Mouse (Mus musculus) forebrain, embryonic 13.5 days (tissue): ENCODE measurements at regions not wholly inside any gene's neighbourhood (a gene's known extent, or its start where the extent isn't known, plus 50 kb on each side); places are given as distances from the start of the nearest gene placed in this dataset.

Experiments used
- ATAC-seq: fragments of 200-750 bp; cut with Nextera tagmentation; 2 replicates; pipeline ENCODE4 v1.8.0; 2017
- H3K27ac ChIP-seq: fragments of 300-500 bp; sonication (generic); 2 replicates; pipeline ENCODE4 v1.5.1; 2015; ENCODE audit warnings: inconsistent platforms, mild to moderate bottlenecking, moderate library complexity
- H3K27me3 ChIP-seq: fragments of 300-500 bp; sonication (generic); 2 replicates; pipeline ENCODE4 v1.6.1; 2015; ENCODE audit warnings: mild to moderate bottlenecking, inconsistent platforms
- H3K36me3 ChIP-seq: fragments of 300-500 bp; sonication (generic); 2 replicates; pipeline ENCODE4 v1.6.1; 2015; ENCODE audit warnings: mild to moderate bottlenecking, inconsistent platforms; ENCODE audit not compliant: poor library complexity, severe bottlenecking
- H3K4me1 ChIP-seq: fragments of 300-500 bp; sonication (generic); 2 replicates; pipeline ENCODE4 v1.6.1; 2015; ENCODE audit warnings: inconsistent platforms
- H3K4me2 ChIP-seq: fragments of 300-500 bp; sonication (generic); 2 replicates; pipeline ENCODE4 v1.6.1; 2015; ENCODE audit warnings: inconsistent platforms, mild to moderate bottlenecking, moderate library complexity
- H3K4me3 ChIP-seq: fragments of 300-500 bp; sonication (generic); 2 replicates; pipeline ENCODE4 v1.5.1; 2015; ENCODE audit warnings: mild to moderate bottlenecking, inconsistent platforms
- H3K9ac ChIP-seq: fragments of 300-500 bp; sonication (generic); 2 replicates; pipeline ENCODE4 v1.6.1; 2015; ENCODE audit warnings: mild to moderate bottlenecking, inconsistent platforms
- H3K9me3 ChIP-seq: fragments of 300-500 bp; sonication (generic); replicated peaks from 2 replicates; pipeline ENCODE4 v1.6.1; 2016; ENCODE audit warnings: inconsistent platforms
- whole genome bisulfite sequencing: fragments of 180-500 bp; shearing (Covaris S2); methylation state at CpG from one replicate; pipeline ENCODE4 v1.1.7; 2015; 5-methylcytosine and 5-hydroxymethylcytosine counted together

DNA sequence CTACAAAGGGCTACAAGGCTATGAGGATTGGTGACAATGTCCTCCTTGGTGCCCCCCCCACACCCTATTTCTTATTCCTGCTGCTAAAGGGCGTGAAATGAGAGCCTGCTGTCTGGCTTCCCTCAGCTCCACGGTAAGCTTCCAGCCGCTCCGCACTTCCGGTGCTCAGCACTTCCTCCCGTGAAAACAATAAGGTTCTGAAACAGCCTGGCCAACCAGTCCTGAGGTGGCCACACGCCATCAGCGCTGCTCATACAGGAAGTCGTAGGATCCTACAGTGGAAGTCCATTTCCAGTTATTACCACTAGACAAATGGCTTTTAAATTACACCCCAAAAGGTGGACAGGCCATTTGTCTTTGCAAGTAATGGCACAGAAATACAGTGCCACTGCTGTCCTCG is 188.8 kb upstream of the Six2 start:
- 78% methylated on average over 10 of the region's 10 CpGs for WGBS
- peaks cover 34% of the 10 kb centered on the region for H3K4me1 ChIP-seq
- H3K4me3 ChIP-seq: no peak overlapping the region

DNA sequence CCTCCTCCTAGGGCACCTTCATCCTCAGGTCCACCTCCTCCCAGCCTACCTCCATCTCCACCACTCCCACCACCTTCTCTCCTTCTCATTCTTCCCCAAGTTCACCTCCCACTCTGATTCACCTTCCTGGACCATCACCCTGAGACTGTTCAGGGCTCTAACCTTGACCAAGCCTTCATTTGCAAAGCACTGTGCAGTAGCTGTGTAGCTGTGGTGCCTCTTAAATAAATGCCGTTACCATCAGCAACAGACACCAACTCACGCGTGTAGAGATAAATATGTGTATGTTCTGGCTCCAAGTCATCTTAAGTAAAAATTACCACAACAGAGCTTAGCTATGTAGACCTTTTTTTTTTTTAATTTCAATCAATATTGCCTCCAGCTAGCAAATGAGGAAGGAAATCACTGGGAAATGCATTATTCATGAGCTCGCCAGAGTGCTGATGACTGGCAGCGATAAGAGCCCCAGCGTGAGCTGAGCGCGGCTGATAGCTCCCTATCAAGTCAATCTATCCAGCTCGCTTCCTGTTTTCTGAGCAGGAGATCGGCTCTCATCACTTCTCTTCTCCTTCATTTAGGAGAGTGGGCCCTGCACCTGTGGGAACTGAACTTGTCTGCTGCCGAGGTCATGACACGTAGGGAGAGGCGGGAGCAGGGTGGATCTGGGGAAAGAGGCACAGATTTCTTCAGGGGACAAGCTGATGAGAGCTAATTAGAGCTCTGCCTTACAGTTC is 185.9 kb upstream of the Six2 start:
- WGBS: 9% methylated on average over 13 of the region's 13 CpGs
- H3K4me3 ChIP-seq: peak overlapping the region; percentile 29
- ATAC-seq: peak; percentile 88
- peak overlapping the region; percentile 60 for H3K4me2 ChIP-seq
- no peaks in the 10 kb centered on the region for H3K9me3 ChIP-seq
- H3K27me3 ChIP-seq: no peaks in the 10 kb centered on the region; the same call in 1 of the 2 replicates
- H3K36me3 ChIP-seq: no peaks in the 10 kb centered on the region
- peaks cover 28% of the 10 kb centered on the region for H3K4me1 ChIP-seq
- peak overlapping the region; percentile 47; the same call in 1 of the 2 replicates for H3K9ac ChIP-seq
- peak overlapping the region; percentile 66 for H3K27ac ChIP-seq

More for the DNA sequence above, 188.8 kb upstream of the Six2 start:
- H3K9me3 ChIP-seq: no peaks in the 10 kb centered on the region
- no peak overlapping the region for H3K9ac ChIP-seq
- H3K27me3 ChIP-seq: peaks cover 3% of the 10 kb centered on the region; the same call in 1 of the 2 replicates
- no peak overlapping the region for H3K27ac ChIP-seq
- no peak overlapping the region for H3K4me2 ChIP-seq
- no peaks in the 10 kb centered on the region for H3K36me3 ChIP-seq
- ATAC-seq: no peak

DNA sequence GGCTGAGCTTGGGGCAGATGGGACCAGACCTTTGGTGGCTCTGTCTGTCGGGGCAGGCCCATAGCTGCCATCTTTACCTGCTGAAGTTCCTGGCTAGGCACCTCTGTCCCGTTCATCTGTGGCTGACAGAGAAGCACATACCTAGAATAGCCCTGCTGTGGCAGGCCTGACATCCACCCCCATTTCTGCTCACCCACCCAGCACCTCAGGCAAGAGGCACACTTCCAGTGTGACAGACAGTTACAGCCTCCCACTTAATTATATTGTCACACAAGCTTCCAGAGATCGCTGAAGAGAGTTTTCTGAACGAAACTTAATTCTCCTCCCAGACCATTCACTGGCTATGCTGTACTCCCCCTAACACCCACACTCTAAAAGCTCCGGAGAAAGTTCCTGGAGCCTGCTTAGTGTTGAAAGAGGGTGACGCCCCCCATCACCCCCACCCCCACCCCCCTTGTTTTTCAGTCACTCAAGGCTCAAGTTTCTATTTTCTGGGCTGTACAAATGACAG is 184.9 kb upstream of the Six2 start:
- ATAC-seq: no peak
- 54% methylated on average over 6 of the region's 6 CpGs for WGBS
- Histone ChIP-seq H3K27ac (no peak overlapping the region), H3K36me3 (no peaks in the 10 kb centered on the region), H3K27me3 (peaks cover 1% of the 10 kb centered on the region; the same call in 1 of the 2 replicates), H3K4me2 (no peak overlapping the region), H3K9me3 (no peaks in the 10 kb centered on the region), H3K9ac (no peak overlapping the region), H3K4me3 (no peak overlapping the region), H3K4me1 (peaks cover 36% of the 10 kb centered on the region)

DNA sequence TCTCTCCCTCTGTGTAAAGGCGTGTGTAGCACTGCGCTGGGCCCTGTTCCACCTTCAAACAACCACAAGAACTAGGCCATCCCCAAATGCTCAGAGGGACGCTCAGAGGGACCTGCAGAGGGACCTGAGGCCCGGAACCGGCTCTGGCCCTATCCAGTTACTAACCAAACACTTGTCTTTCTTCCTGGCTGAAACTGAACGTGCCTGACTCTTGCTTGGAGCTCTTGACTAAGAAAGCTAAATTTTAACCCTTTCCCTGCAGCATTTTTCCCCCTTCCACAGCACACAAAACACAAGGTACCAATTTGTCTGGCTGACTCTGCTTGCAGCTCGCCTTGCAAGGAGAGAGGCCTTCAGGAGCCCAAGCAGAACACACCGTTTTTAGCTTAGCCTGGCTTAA is 182.3 kb upstream of the Six2 start:
- Histone ChIP-seq H3K36me3 (no peaks in the 10 kb centered on the region), H3K9ac (no peak overlapping the region), H3K4me2 (no peak overlapping the region), H3K4me1 (peaks cover 36% of the 10 kb centered on the region), H3K4me3 (no peak overlapping the region), H3K9me3 (no peaks in the 10 kb centered on the region), H3K27ac (no peak overlapping the region), H3K27me3 (peaks cover 5% of the 10 kb centered on the region; the same call in 1 of the 2 replicates)
- no peak for ATAC-seq
- 69% methylated on average over 8 of the region's 8 CpGs for WGBS

DNA sequence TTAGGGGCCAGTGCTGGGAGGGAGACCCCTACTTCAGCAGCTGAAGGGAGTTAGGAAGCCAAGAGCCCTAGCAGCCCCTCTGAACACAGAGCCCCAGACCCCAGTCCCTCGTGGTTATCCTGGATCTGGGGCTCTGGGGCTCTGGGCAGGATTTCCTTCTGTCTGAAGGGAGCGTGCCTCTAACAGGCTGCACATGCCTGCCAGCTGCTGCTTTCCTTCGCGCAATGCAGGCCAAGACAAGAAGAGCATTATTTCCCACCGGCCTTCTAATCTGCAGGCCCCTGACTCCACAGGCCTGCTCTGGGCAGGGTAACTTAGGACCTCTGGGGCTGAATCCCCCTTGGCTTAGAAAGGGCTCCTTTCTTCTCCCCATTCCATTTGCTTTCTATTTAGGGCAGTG is 181.1 kb upstream of the Six2 start:
- Histone ChIP-seq H3K4me1 (peaks cover 30% of the 10 kb centered on the region), H3K27ac (no peak overlapping the region; the same call in 1 of the 2 replicates), H3K36me3 (no peaks in the 10 kb centered on the region), H3K9me3 (no peaks in the 10 kb centered on the region), H3K27me3 (peaks cover 5% of the 10 kb centered on the region; the same call in 1 of the 2 replicates), H3K9ac (no peak overlapping the region), H3K4me3 (no peak overlapping the region), H3K4me2 (no peak overlapping the region)
- no peak for ATAC-seq
- WGBS: 35% methylated on average over 5 of the region's 5 CpGs

DNA sequence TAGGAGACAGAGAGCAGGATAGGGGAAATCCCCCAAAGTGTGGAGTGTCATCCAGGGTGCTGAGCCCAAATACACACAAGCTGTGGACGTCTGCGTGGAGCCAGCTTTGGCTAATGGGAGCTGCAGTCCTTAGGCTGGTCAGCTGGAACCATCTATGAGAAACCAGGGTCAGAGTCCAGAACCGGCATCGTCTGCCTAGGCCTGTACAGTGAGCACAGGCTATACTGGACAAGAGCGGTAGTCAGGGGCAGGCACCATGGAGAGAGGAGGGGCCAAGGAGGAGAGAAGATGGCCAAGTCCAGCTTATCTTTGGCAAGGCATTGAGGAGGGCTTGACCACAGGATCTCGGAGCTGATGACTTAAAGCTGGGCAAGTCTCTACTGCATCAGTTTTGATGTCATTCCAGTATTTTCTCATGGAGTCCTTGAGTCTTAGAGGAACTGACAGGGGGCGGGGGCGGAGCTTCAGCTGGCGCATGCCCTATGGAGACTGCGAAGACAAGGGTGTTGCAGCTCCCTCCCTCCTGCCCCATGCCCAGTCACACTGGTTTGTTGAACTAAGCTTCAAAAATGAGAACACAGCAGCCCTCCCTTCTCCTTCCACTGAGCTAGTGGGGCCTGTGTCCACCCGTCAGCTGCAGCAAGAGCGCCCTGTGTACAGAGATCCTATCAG is 180.0 kb upstream of the Six2 start:
- Histone ChIP-seq H3K9ac (no peak overlapping the region), H3K4me2 (no peak overlapping the region), H3K27ac (no peak overlapping the region), H3K4me1 (peaks cover 19% of the 10 kb centered on the region), H3K4me3 (no peak overlapping the region), H3K27me3 (peaks cover 5% of the 10 kb centered on the region; the same call in 1 of the 2 replicates), H3K9me3 (no peaks in the 10 kb centered on the region), H3K36me3 (no peaks in the 10 kb centered on the region)
- ATAC-seq: 0 out of 2 replicates have a peak, but pooled peaks have one; percentile 16
- WGBS: 85% methylated on average over 12 of the region's 12 CpGs

DNA sequence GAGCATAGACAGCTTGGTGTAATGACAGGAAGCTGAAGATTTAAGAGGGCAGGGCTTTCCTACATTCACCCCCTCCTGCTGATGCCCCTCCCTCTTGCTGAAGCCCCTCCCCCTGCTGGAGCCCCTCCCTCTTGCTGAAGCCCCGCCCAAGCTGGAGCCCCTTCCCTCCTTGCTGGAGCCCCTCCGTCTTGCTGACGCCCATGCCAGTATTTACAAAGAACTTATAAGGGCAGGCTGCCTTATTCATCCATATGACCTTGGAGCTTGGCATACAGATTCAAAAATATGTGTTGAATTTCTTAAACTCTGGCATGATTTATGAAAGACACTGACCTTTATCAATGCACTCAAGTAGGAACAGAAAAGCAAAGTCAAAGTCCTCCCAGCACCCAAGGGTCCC is 178.5 kb upstream of the Six2 start:
- no peak overlapping the region for H3K4me2 ChIP-seq
- ATAC-seq: no peak
- H3K9ac ChIP-seq: no peak overlapping the region
- H3K4me3 ChIP-seq: no peak overlapping the region
- no peaks in the 10 kb centered on the region for H3K36me3 ChIP-seq
- H3K9me3 ChIP-seq: no peaks in the 10 kb centered on the region
- no peak overlapping the region for H3K27ac ChIP-seq
- H3K4me1 ChIP-seq: peaks cover 11% of the 10 kb centered on the region; the same call in 1 of the 2 replicates
- 0 out of 2 replicates have a peak, but pooled peaks cover 5% of the 10 kb centered on the region for H3K27me3 ChIP-seq
- 77% methylated on average over 3 of the region's 3 CpGs for WGBS

DNA sequence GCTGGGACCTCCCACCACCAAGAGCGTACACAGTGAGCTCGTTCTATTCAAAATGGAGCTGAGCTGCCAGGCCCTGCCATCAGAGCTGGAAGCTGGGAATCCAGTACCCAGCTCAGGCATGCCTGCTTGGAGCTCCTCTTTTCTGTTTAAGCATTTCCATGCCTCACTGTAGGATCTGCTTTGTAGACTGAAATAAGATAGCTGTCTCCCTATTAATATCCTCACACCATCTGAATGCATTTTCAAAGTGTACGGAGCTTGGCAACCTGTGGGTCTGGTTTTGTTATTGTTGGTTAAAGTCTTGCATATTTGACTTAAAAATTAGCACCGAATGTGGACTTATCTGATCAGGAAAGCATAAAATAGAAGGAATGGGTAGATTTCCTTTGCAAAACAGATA is 177.9 kb upstream of the Six2 start:
- H3K4me2 ChIP-seq: no peak overlapping the region
- WGBS: 85% methylated on average over 4 of the region's 4 CpGs
- no peaks in the 10 kb centered on the region for H3K9me3 ChIP-seq
- H3K4me3 ChIP-seq: no peak overlapping the region
- H3K9ac ChIP-seq: no peak overlapping the region
- H3K4me1 ChIP-seq: peaks cover 11% of the 10 kb centered on the region; the same call in 1 of the 2 replicates
- H3K27me3 ChIP-seq: 0 out of 2 replicates have a peak, but pooled peaks cover 5% of the 10 kb centered on the region
- no peak overlapping the region for H3K27ac ChIP-seq
- H3K36me3 ChIP-seq: no peaks in the 10 kb centered on the region
- ATAC-seq: no peak

DNA sequence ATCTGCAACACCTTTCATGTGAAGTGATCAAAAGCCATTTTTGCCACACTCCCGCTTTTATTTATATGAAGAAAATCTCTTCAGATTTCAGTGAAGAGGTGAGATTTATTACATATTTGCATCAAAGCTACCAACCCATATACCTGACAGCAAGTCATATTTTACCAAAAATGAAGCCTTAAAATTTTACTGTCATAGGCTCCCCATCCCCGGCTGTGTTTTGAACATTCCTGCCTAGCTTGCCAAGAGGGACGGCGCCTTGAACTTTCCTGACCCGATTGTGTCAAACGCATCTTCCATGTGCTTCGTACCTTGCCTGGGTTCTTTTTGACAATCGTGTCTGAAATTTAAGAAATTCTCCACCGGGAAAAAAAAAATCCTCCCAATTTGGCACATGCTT is 173.3 kb upstream of the Six2 start:
- 93% methylated on average over 9 of the region's 9 CpGs for WGBS

DNA sequence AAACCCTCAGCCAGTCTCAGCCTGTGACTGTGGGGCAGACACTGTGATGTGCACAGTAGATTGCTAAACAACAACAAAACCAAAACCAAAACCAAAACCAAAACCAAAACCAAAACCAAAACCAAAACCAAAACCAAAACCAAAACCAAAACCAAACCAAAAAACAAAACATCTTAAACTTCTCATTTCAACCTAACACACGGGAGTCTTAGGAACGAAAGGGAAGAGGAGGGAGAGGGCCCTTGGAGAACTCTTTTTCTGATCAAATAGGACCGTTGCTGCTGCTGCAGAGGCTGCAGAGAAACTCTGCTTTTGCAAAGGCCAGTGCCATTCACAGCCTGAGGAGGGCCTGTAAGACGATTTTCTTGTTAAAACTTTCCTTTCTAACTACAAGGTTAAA is 172.7 kb upstream of the Six2 start:
- no peak overlapping the region for H3K27ac ChIP-seq
- no peak for ATAC-seq
- no peak overlapping the region for H3K4me3 ChIP-seq
- H3K36me3 ChIP-seq: no peaks in the 10 kb centered on the region
- H3K9me3 ChIP-seq: no peaks in the 10 kb centered on the region
- H3K4me1 ChIP-seq: peaks cover 14% of the 10 kb centered on the region
- no peak overlapping the region for H3K4me2 ChIP-seq
- no peaks in the 10 kb centered on the region; the same call in 1 of the 2 replicates for H3K27me3 ChIP-seq
- H3K9ac ChIP-seq: no peak overlapping the region
- 62% methylated on average over 4 of the region's 4 CpGs for WGBS

More for the DNA sequence above, 173.3 kb upstream of the Six2 start:
- peaks cover 14% of the 10 kb centered on the region for H3K4me1 ChIP-seq
- H3K4me2 ChIP-seq: no peak overlapping the region
- H3K36me3 ChIP-seq: no peaks in the 10 kb centered on the region
- H3K9ac ChIP-seq: no peak overlapping the region
- H3K9me3 ChIP-seq: no peaks in the 10 kb centered on the region
- no peak overlapping the region for H3K4me3 ChIP-seq
- ATAC-seq: no peak
- no peak overlapping the region for H3K27ac ChIP-seq
- no peaks in the 10 kb centered on the region; the same call in 1 of the 2 replicates for H3K27me3 ChIP-seq

DNA sequence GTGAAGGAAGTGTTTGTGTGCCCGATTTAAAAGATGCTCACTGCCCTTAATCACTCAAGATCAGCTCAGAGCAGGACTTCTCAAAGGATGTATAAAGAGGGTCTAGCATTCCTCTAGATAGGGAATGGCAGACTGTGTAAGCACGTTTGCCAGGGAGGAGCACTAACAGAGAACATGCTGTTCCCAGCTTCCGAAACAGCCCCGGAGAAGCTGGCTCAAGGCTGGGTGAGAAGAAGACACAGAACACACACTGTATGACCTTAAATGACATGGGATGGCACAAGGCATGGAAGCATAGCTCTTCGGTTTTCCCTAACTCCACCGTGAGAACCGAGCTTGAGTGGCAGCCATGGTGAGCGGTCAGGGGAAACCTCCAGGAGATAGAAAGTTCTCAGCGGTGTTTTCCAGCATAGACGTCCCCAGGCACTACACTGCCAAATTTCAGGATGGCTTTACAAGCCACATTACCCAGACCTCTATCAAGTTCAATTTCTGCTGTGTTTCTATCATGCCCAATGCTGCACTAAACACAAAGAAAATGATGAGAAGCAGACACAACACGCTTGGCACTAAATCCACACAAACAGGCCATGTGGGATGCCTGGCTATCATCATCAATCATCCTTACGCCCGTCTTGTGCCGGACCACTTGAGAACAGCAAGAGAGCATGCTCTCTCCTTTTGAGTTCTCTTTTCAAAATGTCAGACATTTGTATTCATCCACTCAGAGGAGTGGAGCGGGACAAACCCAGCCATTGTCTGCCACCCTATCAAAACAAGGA is 172.0 kb upstream of the Six2 start:
- no peak overlapping the region for H3K4me2 ChIP-seq
- H3K36me3 ChIP-seq: no peaks in the 10 kb centered on the region
- H3K27ac ChIP-seq: no peak overlapping the region
- WGBS: 89% methylated on average over 15 of the region's 15 CpGs
- no peak for ATAC-seq
- H3K4me1 ChIP-seq: peaks cover 14% of the 10 kb centered on the region
- H3K9me3 ChIP-seq: no peaks in the 10 kb centered on the region
- no peaks in the 10 kb centered on the region; the same call in 1 of the 2 replicates for H3K27me3 ChIP-seq
- H3K4me3 ChIP-seq: no peak overlapping the region
- no peak overlapping the region for H3K9ac ChIP-seq
